Mouse (Mus musculus) common myeloid progenitor, adult 5-6 weeks (primary cell): ENCODE results near the gene Gpr139. TPM values are rescaled to one million over a fixed set of nuclear protein-coding genes. Genes with fewer than 3 reads are reported as not detected.

Experiments
- ATAC-seq: replicated peaks from 2 replicates; pipeline ENCODE4 v1.8.0; 2016; ENCODE audit warnings: low read depth, mild to moderate bottlenecking, moderate TSS enrichment, inconsistent platforms; ENCODE audit not compliant: poor library complexity, severe bottlenecking
- total RNA-seq: library from RNA; stranded (forward); fragments of 200-1000, 187-1606 nt; gene quantifications from 2 replicates; pipeline ENCODE4 v1.2.3, GENCODE M21; 2017

Gene Gpr139
- not detected in 2 replicates for total RNA-seq

DNA sequence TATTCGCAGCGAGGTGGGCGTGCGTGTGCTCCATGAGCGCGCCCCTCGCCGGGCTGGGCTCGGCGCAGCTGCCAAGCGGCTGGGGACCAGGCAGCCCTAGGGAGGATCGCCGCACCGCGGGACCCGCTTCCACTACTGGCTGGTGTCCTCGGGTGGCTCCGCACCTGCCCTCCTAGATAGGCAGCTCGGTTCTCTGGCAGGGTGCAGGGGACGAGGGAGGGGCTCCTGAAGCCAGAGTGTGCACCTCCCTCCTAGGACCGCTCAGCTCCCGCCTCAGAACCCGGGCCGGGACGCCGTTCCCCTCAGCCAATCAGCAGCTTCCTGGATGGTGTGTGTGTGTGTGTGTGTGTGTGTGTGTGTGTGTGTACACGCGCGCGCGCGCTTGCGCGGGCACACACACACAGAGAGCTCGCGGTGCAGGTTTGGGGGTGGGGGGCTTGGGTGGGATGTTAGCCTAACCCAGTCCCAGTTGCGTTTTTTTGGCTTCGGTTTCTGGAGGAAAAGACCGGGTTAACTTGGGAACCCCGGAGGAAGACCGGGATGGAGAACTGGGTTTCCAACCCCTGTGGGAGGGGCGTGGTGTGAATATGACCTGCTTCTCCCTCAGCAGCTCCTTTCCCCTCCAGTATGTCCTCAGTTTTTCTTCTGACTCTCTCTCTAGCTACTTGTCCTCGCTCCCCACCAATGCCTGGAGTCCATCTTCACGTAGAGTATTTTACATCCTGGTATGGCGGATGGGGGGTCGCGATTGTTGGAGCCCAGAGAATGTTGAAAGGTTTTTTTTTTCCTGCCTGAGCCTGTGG is at the start of gene Gpr139:
Gene Gpr139 (minus strand): TSS at position 263 of the 803 bp plus-strand sequence.
- ATAC-seq = no peak

DNA sequence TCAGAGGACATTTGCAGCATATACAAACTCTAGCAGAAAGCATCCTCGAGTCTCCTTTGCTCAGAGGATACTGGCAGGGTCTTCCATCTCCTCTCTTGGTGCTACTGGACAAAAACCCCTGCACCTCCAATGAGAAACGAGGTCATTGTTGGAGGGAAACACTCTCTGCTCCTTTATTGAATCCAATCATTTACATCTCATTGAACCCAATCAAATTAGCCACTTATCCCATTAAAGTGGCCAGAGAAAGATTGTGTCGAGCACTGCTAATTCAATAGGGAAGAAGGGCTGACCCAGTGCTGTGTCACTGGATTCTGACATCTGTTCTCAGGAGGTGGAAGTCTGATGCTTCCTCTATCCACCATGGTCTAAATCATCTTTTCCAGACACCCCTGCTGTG is 46.6 kb upstream of the Gpr139 start:
- no peak for ATAC-seq

DNA sequence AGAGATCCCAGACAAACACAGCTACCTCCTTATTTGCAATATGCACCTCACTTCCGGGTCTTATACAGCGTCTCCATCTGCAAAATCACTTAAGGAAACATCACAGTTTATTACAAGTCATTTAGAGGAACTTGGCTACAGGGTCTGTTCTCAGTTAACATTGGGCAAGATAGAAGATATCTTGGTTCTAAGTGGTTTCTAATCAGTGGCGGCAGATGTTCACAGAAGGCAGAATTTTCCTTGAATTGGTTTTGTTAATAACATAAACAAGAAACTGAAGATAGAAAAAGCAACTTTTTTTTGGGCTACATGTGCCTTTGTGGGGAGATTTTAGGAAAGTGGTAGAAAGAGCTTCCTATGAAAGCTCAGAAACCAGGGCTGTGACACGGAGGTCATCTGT is 38.3 kb upstream of the Gpr139 start:
- no peak for ATAC-seq

GRCm38 (mm10) chr7:119219121-119219520 is 34.7 kb upstream of the Gpr139 start:
- ATAC-seq = no peak

- no peak for ATAC-seq
Observed at GRCm38 (mm10) chr7:119207251-119207650, 22.8 kb upstream of the Gpr139 start.

GRCm38 (mm10) chr7:119186374-119186773 is 2.0 kb upstream of the Gpr139 start:
- no peak for ATAC-seq

DNA sequence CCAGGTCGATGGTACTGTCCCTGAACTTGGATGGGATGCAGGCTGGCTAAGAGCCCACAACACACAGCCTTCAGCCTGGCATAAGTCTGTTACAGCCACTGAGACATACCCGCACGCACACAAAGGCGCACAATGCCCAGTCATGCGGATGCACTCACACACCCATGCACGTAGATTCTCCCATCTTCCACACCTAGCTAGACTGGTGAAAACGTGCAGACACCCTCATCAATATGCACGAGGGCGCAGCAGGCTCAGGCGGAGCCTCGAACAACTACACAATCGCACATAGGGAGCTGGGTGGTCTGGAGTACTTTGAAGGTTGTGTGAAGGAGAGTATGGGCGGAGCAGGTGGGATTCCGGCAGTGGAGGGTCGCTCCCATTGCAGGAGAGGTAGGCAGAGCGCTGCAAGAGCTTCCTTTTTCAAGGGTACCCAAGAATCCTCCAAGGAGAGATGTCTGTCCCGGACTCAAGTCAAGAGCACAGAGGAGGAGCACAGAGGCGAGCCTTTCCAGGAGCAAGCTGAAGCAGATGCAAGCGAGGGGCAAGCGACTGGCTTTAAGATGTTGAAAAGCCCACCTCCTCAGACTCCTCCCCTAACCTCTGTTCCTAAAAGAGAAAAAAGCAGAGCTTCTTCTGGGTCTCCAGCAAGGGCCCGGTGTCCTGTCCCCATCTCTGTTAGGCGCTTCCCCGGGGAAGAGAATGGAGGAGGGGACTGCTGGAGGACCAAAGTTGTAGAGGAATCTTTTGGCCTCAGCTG is 958 bp upstream of the Gpr139 start:
- no peak for ATAC-seq

DNA sequence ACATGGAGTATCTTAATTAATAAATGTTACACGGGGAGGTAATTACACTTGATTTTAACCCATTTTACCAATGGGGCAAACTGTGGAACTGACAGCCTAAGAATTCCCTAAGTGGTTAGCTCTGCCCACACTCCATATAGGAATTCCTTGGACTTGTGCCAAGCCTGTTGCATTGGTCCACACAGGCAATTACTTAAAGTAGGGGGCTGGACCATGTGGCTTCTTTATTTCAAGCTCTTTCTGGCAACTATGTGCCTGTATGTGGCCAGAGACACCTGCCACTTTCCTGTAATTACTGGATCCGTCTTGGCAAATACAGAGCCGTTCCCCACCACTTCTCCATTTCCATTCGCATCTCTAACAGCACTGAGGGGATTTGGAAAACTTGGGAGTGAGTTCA is 3.4 kb downstream of the Gpr139 start:
- ATAC-seq = no peak

GRCm38 (mm10) chr7:119160015-119160414 is 24.4 kb downstream of the Gpr139 start:
- no peak for ATAC-seq

GRCm38 (mm10) chr7:119111771-119112170 is 72.6 kb downstream of the Gpr139 start:
- no peak for ATAC-seq

- ATAC-seq = no peak
Observed at GRCm38 (mm10) chr7:119105878-119106277, 78.5 kb downstream of the Gpr139 start.

GRCm38 (mm10) chr7:119096583-119096982 is 87.8 kb downstream of the Gpr139 start:
- no peak for ATAC-seq

Other genes with a start within 250 kb of the Gpr139 start
- gene Gprc5b, start 189.4 kb downstream of the Gpr139 start, total RNA-seq = 2.2 and 5.3 TPM in 2 replicates